Mouse (Mus musculus): ENCODE measurements around the gene Tceanc2. TPM values are rescaled to one million over a fixed set of nuclear protein-coding genes. Genes with fewer than 3 reads are reported as not detected.

Gene Tceanc2
- polyA plus RNA-seq, 1 experiment from 2014 or later, result 12.7 TPM

GRCm38 (mm10) chr4:107213279-107214011, 34.5 kb upstream of the Tceanc2 start:
- no peak overlapping the region for H3K4me2 ChIP-seq (ENCODE audit: low read depth, low read length)
- TF ChIP-seq CTCF (IDR thresholded peaks at IDR 0.05; ENCODE audit: low read depth), result peak; percentile 36
- TF ChIP-seq EP300 (IDR thresholded peaks at IDR 0.05; ENCODE audit: low read depth), result no peak
- H3K27ac ChIP-seq (ENCODE audit: low read depth), result no peak overlapping the region
- H3K9ac ChIP-seq (replicated peaks), result no peak overlapping the region
- H3K36me3 ChIP-seq (replicated peaks; ENCODE audit: insufficient read depth, low read length), result no peaks in the 10 kb centered on the region
- no peak for ATAC-seq
- H3K4me1 ChIP-seq (ENCODE audit: insufficient read depth), result peaks cover 18% of the 10 kb centered on the region
- no peaks in the 10 kb centered on the region for H3K9me3 ChIP-seq (ENCODE audit: low read length)
- DNase-seq, result no peak
- WGBS (ENCODE audit: insufficient replicate concordance), result 58% methylated on average over 12 of the region's 12 CpGs
- no peaks in the 10 kb centered on the region for H3K27me3 ChIP-seq (ENCODE audit: insufficient read depth, low read length)
- no peak overlapping the region for H3K4me3 ChIP-seq (ENCODE audit: low read depth, low read length)

DNA sequence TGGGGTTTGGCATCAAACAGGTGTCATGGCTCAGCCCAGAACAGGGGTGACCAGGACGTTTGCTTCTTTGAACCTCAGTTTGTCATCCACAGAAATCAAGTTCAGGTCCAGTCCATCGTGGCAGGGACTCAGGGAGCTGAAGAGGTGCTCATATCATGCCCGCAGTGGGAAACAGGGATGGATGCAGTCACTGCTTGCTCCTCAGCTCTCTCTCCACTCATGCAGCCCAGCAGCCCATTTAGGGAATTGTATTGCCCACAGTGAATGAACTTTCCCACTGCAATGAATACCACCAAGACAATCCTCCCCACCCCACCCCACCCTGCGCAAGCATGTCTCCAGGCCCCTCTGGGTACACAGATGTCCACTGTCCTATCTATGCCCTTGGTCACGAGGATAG, 33.0 kb upstream of the Tceanc2 start:
- no peak overlapping the region for H3K4me2 ChIP-seq (ENCODE audit: low read depth, low read length)
- H3K9me3 ChIP-seq (ENCODE audit: low read length), result no peaks in the 10 kb centered on the region
- 81% methylated on average over 5 of the region's 5 CpGs for WGBS (ENCODE audit: insufficient replicate concordance)
- ATAC-seq (no peak), DNase-seq (no peak)
- H3K27me3 ChIP-seq (ENCODE audit: insufficient read depth, low read length), result no peaks in the 10 kb centered on the region
- peaks cover 5% of the 10 kb centered on the region for H3K4me1 ChIP-seq (ENCODE audit: insufficient read depth)
- H3K4me3 ChIP-seq (ENCODE audit: low read depth, low read length), result no peak overlapping the region
- H3K27ac ChIP-seq (ENCODE audit: low read depth), result no peak overlapping the region
- TF ChIP-seq CTCF (IDR thresholded peaks at IDR 0.05; ENCODE audit: low read depth) (no peak), EP300 (IDR thresholded peaks at IDR 0.05; ENCODE audit: low read depth) (no peak)
- H3K36me3 ChIP-seq (replicated peaks; ENCODE audit: insufficient read depth, low read length), result no peaks in the 10 kb centered on the region
- H3K9ac ChIP-seq (replicated peaks), result no peak overlapping the region

DNA sequence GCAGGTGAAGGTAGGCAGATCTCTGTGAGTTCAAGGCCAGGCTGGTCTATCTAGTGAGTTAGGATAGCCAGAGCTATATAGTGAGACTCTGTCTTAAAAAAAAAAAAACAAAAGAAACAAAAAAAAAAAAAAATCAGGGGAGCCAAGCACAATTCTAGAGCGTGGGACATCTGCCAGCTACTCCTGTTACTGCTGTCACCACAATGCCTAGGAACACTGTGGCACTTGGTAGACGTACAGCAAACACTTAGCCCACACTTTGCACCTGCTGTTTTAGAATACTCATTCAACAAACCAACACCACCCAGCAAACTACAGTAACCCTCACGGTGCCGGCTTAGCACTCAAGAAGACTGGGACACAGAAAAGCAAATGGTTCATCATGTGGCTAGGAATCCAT, 32.5 kb upstream of the Tceanc2 start:
- TF ChIP-seq CTCF (IDR thresholded peaks at IDR 0.05; ENCODE audit: low read depth) (no peak), EP300 (IDR thresholded peaks at IDR 0.05; ENCODE audit: low read depth) (no peak)
- 79% methylated on average over 4 of the region's 4 CpGs for WGBS (ENCODE audit: insufficient replicate concordance)
- H3K9ac ChIP-seq (replicated peaks), result no peak overlapping the region
- DNase-seq, result no peak
- H3K27ac ChIP-seq (ENCODE audit: low read depth), result no peak overlapping the region
- H3K9me3 ChIP-seq (ENCODE audit: low read length), result no peaks in the 10 kb centered on the region
- no peaks in the 10 kb centered on the region for H3K27me3 ChIP-seq (ENCODE audit: insufficient read depth, low read length)
- peaks cover 5% of the 10 kb centered on the region for H3K4me1 ChIP-seq (ENCODE audit: insufficient read depth)
- H3K4me3 ChIP-seq (ENCODE audit: low read depth, low read length), result no peak overlapping the region
- no peak overlapping the region for H3K4me2 ChIP-seq (ENCODE audit: low read depth, low read length)
- no peak for ATAC-seq
- peaks cover 2% of the 10 kb centered on the region for H3K36me3 ChIP-seq (replicated peaks; ENCODE audit: insufficient read depth, low read length)

- Histone ChIP-seq H3K9me3 (ENCODE audit: low read length) (no peaks in the 10 kb centered on the region), H3K4me3 (ENCODE audit: low read depth, low read length) (no peak overlapping the region), H3K27me3 (ENCODE audit: insufficient read depth, low read length) (no peaks in the 10 kb centered on the region), H3K9ac (replicated peaks) (no peak overlapping the region), H3K27ac (ENCODE audit: low read depth) (no peak overlapping the region), H3K4me1 (ENCODE audit: insufficient read depth) (peaks cover 5% of the 10 kb centered on the region), H3K4me2 (ENCODE audit: low read depth, low read length) (no peak overlapping the region), H3K36me3 (replicated peaks; ENCODE audit: insufficient read depth, low read length) (peaks cover 6% of the 10 kb centered on the region)
- 24% methylated on average over 5 of the region's 5 CpGs for WGBS (ENCODE audit: insufficient replicate concordance)
- ATAC-seq (peak; percentile 49; the same call in 1 of the 2 replicates), DNase-seq (no peak)
- TF ChIP-seq CTCF (IDR thresholded peaks at IDR 0.05; ENCODE audit: low read depth) (no peak), EP300 (IDR thresholded peaks at IDR 0.05; ENCODE audit: low read depth) (no peak)
These were observed 31.7 kb upstream of the Tceanc2 start for GRCm38 (mm10) chr4:107210483-107211097.

- no peaks in the 10 kb centered on the region for H3K27me3 ChIP-seq (ENCODE audit: insufficient read depth, low read length)
- H3K36me3 ChIP-seq (replicated peaks; ENCODE audit: insufficient read depth, low read length), result peaks cover 12% of the 10 kb centered on the region
- ATAC-seq (no peak), DNase-seq (no peak)
- H3K9me3 ChIP-seq (ENCODE audit: low read length), result no peaks in the 10 kb centered on the region
- no peak within 1 kb of the TSS for H3K27ac ChIP-seq (ENCODE audit: low read depth)
- H3K9ac ChIP-seq (replicated peaks), result no peak within 1 kb of the TSS
- H3K4me2 ChIP-seq (ENCODE audit: low read depth, low read length), result no peak within 1 kb of the TSS
- no peak for TF ChIP-seq CTCF (IDR thresholded peaks at IDR 0.05; ENCODE audit: low read depth)
- TF ChIP-seq EP300 (IDR thresholded peaks at IDR 0.05; ENCODE audit: low read depth), result no peak
- peaks cover 5% of the 10 kb centered on the region for H3K4me1 ChIP-seq (ENCODE audit: insufficient read depth)
- WGBS (ENCODE audit: insufficient replicate concordance), result 93% methylated on average over 3 of the region's 3 CpGs
- no peak within 1 kb of the TSS for H3K4me3 ChIP-seq (ENCODE audit: low read depth, low read length)
These were observed 30.0 kb upstream of the Tceanc2 start, which contains the start of gene Ldlrad1 for GRCm38 (mm10) chr4:107208880-107209279. Gene Ldlrad1, plus strand, starts transcription at chr4:107209180.

DNA sequence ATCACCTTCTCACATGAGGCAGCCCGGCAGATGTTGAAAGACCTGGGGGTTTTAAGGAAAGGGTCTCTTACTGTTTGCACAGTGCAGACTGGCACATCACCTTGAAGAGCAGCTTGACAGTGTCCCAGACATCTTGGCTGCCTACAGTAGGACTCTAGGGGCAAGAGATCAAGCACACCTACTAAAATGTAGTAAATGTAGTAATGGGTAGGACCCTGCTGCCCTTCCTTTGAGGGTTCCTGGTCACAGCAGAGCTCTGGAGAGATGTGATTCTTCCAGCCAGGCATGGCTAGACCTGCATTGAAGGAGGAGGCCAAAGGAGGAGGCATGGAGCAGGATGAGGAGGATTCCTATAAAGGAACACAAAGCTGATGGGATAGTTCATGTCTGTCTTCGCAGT, 28.1 kb upstream of the Tceanc2 start:
- WGBS (ENCODE audit: insufficient replicate concordance), result 90% methylated on average over 2 of the region's 2 CpGs
- Histone ChIP-seq H3K27me3 (ENCODE audit: insufficient read depth, low read length) (no peaks in the 10 kb centered on the region), H3K9ac (replicated peaks) (no peak overlapping the region), H3K4me2 (ENCODE audit: low read depth, low read length) (no peak overlapping the region), H3K36me3 (replicated peaks; ENCODE audit: insufficient read depth, low read length) (peaks cover 29% of the 10 kb centered on the region), H3K9me3 (ENCODE audit: low read length) (no peaks in the 10 kb centered on the region), H3K4me3 (ENCODE audit: low read depth, low read length) (no peak overlapping the region), H3K27ac (ENCODE audit: low read depth) (no peak overlapping the region), H3K4me1 (ENCODE audit: insufficient read depth) (peaks cover 5% of the 10 kb centered on the region)
- TF ChIP-seq CTCF (IDR thresholded peaks at IDR 0.05; ENCODE audit: low read depth), result no peak
- no peak for TF ChIP-seq EP300 (IDR thresholded peaks at IDR 0.05; ENCODE audit: low read depth)
- DNase-seq (no peak), ATAC-seq (no peak)

All from liver, postnatal 0 days (tissue).